In the genomic region with DNA sequence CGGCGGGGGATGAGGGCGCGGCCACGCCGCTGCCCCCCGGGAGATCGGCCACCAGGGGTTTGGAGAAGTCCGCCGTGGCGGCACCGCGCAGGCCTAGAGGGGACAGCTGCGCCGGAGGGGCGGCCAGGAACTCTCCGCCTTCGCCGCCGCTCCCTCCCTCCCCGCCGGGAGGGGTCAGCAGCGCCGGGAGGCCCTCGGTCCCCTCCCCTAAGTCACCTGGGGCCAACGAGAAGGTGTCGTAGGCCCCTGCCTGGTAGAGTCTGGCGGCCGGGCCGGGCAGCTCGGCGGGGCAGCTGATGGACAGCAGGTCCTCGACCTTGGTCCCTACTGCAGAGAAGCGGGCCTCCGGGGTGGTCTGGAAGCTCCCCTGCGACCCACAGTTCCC, we compare ENCODE assay signal across 9 mouse cellular contexts. TPM values are rescaled to one million over a fixed set of nuclear protein-coding genes. Genes with fewer than 3 reads are reported as not detected.
DNase-seq lines count a peak whose midpoint lies in the region; ATAC-seq and TF ChIP-seq lines count a peak whose summit lies in the region.
"Had no signal": no experiment of that assay in that cellular context is flagged by ENCODE, and none has a peak within 500 bp of the region (broad histone marks: within the 10 kb centered on the region; RNA-seq: fewer than 3 reads in every experiment).

No protein-coding gene starts in this region.

- H3K9me3 ChIP-seq in heart, embryonic 12.5 days (replicated peaks): no peaks in the 10 kb centered on the region
- no peaks in the 10 kb centered on the region for H3K9me3 ChIP-seq in E14TG2a.4 (ENCODE audit: low read length)
- H3K9me3 ChIP-seq in forebrain, embryonic 12.5 days: no peaks in the 10 kb centered on the region
- H3K9me3 ChIP-seq in limb, embryonic 14.5 days (ENCODE audit: control insufficient read depth, low read length): no peaks in the 10 kb centered on the region

- no peak for TF ChIP-seq CTCF in E14TG2a.4 (conservative IDR thresholded peaks at IDR 0.05; ENCODE audit: low read length)

- under 1% methylated on average over 33 of the region's 36 CpGs for WGBS in heart, embryonic 12.5 days
- WGBS in forebrain, embryonic 12.5 days: 0% methylated on average over 19 of the region's 36 CpGs
- WGBS in limb, embryonic 14.5 days: 1% methylated on average over 17 of the region's 36 CpGs

- H3K4me2 ChIP-seq in heart, embryonic 12.5 days: peak overlapping the region; percentile 83
- peak overlapping the region; percentile 70 for H3K4me2 ChIP-seq in forebrain, embryonic 12.5 days
- peak overlapping the region; percentile 44 for H3K4me2 ChIP-seq in limb, embryonic 14.5 days (replicated peaks; ENCODE audit: low read depth, low read length, severe bottlenecking)

- H3K9ac ChIP-seq in heart, embryonic 12.5 days: no peak overlapping the region
- H3K9ac ChIP-seq in forebrain, embryonic 12.5 days: 0 out of 2 replicates have a peak overlapping the region, but pooled peaks have one; percentile 4
- no peak overlapping the region for H3K9ac ChIP-seq in limb, embryonic 14.5 days (ENCODE audit: low read depth, low read length, severe bottlenecking)

- no peaks in the 10 kb centered on the region for H3K36me3 ChIP-seq in heart, embryonic 12.5 days
- no peaks in the 10 kb centered on the region for H3K36me3 ChIP-seq in E14TG2a.4 (ENCODE audit: insufficient read depth, low read length)
- H3K36me3 ChIP-seq in forebrain, embryonic 12.5 days (replicated peaks): no peaks in the 10 kb centered on the region
- H3K36me3 ChIP-seq in limb, embryonic 14.5 days (ENCODE audit: control insufficient read depth, insufficient read depth, low read length): no peaks in the 10 kb centered on the region

- intact Hi-C loops in heart, postnatal 25 days (cut with DNase I): no loop called here
- intact Hi-C loops in left cerebral cortex, postnatal 10 days (cut with DNase I): loop anchor here (5.0 kb wide), 2 partner anchors 45 to 75 kb away; a partner anchor contains a TSS

- no peak overlapping the region for H3K27ac ChIP-seq in heart, embryonic 12.5 days (ENCODE audit: poor library complexity, severe bottlenecking)
- H3K27ac ChIP-seq in forebrain, embryonic 12.5 days: no peak overlapping the region
- no peak overlapping the region for H3K27ac ChIP-seq in limb, embryonic 14.5 days (replicated peaks; ENCODE audit: low read depth, low read length)

- peaks cover 21% of the 10 kb centered on the region for H3K4me1 ChIP-seq in heart, embryonic 12.5 days (replicated peaks)
- H3K4me1 ChIP-seq in E14TG2a.4 (replicated peaks; ENCODE audit: low read depth, low read length): peaks cover 13% of the 10 kb centered on the region
- peaks cover 27% of the 10 kb centered on the region for H3K4me1 ChIP-seq in forebrain, embryonic 12.5 days
- peaks cover 23% of the 10 kb centered on the region for H3K4me1 ChIP-seq in limb, embryonic 14.5 days (ENCODE audit: control insufficient read depth, insufficient read depth, low read length)

- peaks cover 92% of the 10 kb centered on the region for H3K27me3 ChIP-seq in heart, embryonic 12.5 days (replicated peaks)
- peaks cover 96% of the 10 kb centered on the region for H3K27me3 ChIP-seq in E14TG2a.4 (ENCODE audit: insufficient read depth, low read length)
- peaks cover 90% of the 10 kb centered on the region for H3K27me3 ChIP-seq in forebrain, embryonic 12.5 days
- H3K27me3 ChIP-seq in limb, embryonic 14.5 days (ENCODE audit: control insufficient read depth, insufficient read depth, low read length): peaks cover 69% of the 10 kb centered on the region

- no peak for ATAC-seq in heart, embryonic 12.5 days (ENCODE audit: insufficient number of reproducible peaks, low FRiP score)
- no peak for ATAC-seq in forebrain, embryonic 12.5 days (ENCODE audit: low FRiP score)
- ATAC-seq in limb, embryonic 14.5 days (ENCODE audit: low FRiP score, low read depth): no peak

- no peak for TF ChIP-seq POLR2A in limb, embryonic 14.5 days (IDR thresholded peaks at IDR 0.05; ENCODE audit: borderline replicate concordance, extremely low read depth, insufficient read depth, insufficient read length)

- DNase-seq in heart, postnatal 25 days (ENCODE audit: low spot score): no peak
- DNase-seq in limb, embryonic 14.5 days (ENCODE audit: low spot score): no peak
- no peak for DNase-seq in layer of hippocampus, adult 18-20 months (ENCODE audit: low spot score in 2 of 2)
- no peak for DNase-seq in thymus, postnatal 14 days
- no peak for DNase-seq in left cerebral cortex, postnatal 10 days (ENCODE audit: extremely low spot score in 1 of 2, low spot score in 2 of 2)

- H3K4me3 ChIP-seq in heart, embryonic 12.5 days: peak overlapping the region; percentile 51
- H3K4me3 ChIP-seq in E14TG2a.4 (replicated peaks; ENCODE audit: low read length): peak overlapping the region; percentile 80
- peak overlapping the region; percentile 44 for H3K4me3 ChIP-seq in forebrain, embryonic 12.5 days (replicated peaks)
- peak overlapping the region; percentile 38 for H3K4me3 ChIP-seq in limb, embryonic 14.5 days (replicated peaks; ENCODE audit: low read length)

RNA-seq across cellular contexts. Expression of a gene that starts 1.3 kb away (rescaled TPM):
- polyA plus RNA-seq in heart, embryonic 12.5 days (2016; fragmentation: Nextera tagmentation; extraction: Ambion mirVana): 0.12 TPM in 1 of 2 replicates, not detected in the other
- total RNA-seq in heart, postnatal 25 days (2021): not detected
- not detected in 2 replicates for polyA plus RNA-seq in forebrain, embryonic 12.5 days (2016; fragmentation: Nextera tagmentation; extraction: Ambion mirVana)
- polyA plus RNA-seq in limb, embryonic 14.5 days (2012; rRNA removed): 0.05 and 0.08 TPM in 2 replicates
- polyA plus RNA-seq in limb, embryonic 14.5 days (2014; fragmentation: Nextera tagmentation; extraction: Ambion mirVana): not detected in 2 replicates
- 10 to 100 TPM; 38.7 to 53.2 TPM for total RNA-seq in layer of hippocampus, adult 18-20 months (2021)
- total RNA-seq in left cerebral cortex, postnatal 10 days (2021): 10 to 100 TPM; 31.2 to 33.6 TPM
- polyA plus RNA-seq: gonadal fat pad, adult 2 months had no signal

RNA-seq across cellular contexts. Expression of a gene that starts 9.3 kb away (rescaled TPM):
- 0.03 and 0.06 TPM in 2 replicates for polyA plus RNA-seq in heart, embryonic 12.5 days (2016; fragmentation: Nextera tagmentation; extraction: Ambion mirVana)
- not detected for total RNA-seq in heart, postnatal 25 days (2021)
- 1.9 and 2.6 TPM in 2 replicates for polyA plus RNA-seq in forebrain, embryonic 12.5 days (2016; fragmentation: Nextera tagmentation; extraction: Ambion mirVana)
- 1.7 and 2.5 TPM in 2 replicates for polyA plus RNA-seq in limb, embryonic 14.5 days (2012; rRNA removed)
- polyA plus RNA-seq in limb, embryonic 14.5 days (2014; fragmentation: Nextera tagmentation; extraction: Ambion mirVana): 0.45 and 0.48 TPM in 2 replicates
- 10 to 100 TPM; 86.4 to 86.8 TPM for total RNA-seq in layer of hippocampus, adult 18-20 months (2021)
- total RNA-seq in left cerebral cortex, postnatal 10 days (2021): 100 to 1,000 TPM; 113 to 114 TPM

Comparison
In these comparisons a context has a peak if more than half of its experiments do, and no peak if none do; other contexts are left out.
1. RNA of a gene that starts 1.3 kb away (total RNA-seq): 38.7 to 53.2 TPM in layer of hippocampus, adult 18-20 months and 31.2 to 33.6 TPM in left cerebral cortex, postnatal 10 days; not detected in heart, postnatal 25 days; every median in the first group is over 10 times any median in the second.
2. RNA of a gene that starts 9.3 kb away (total RNA-seq): 113 to 114 TPM in left cerebral cortex, postnatal 10 days and 86.4 to 86.8 TPM in layer of hippocampus, adult 18-20 months; not detected in heart, postnatal 25 days; every median in the first group is over 10 times any median in the second.
3. Peak in every context shown above with its lines, with median percentiles within 50 percentile points of each other: H3K4me2 ChIP-seq and H3K4me3 ChIP-seq.